Mouse (Mus musculus): ENCODE measurements around the gene Senp6.
"Not testable (repeated sequence)": the region's sequence is repeated elsewhere in the genome, so short reads cannot be mapped to it uniquely, and the experiment has no call there.

The Senp6 gene

GRCm38 (mm10) chr9:80074949-80075348 lies 8.2 kb downstream of the Senp6 start:
- in situ Hi-C loops (cut with MseI, MboI): no loop called here

GRCm38 (mm10) chr9:80080941-80081340 lies 14.2 kb downstream of the Senp6 start:
- in situ Hi-C loops (cut with MseI, MboI): no loop called here

- in situ Hi-C loops (cut with MseI, MboI): no loop called here
Measured at GRCm38 (mm10) chr9:80084429-80085092, 17.9 kb downstream of the Senp6 start.

GRCm38 (mm10) chr9:80085665-80086064 lies 19.0 kb downstream of the Senp6 start:
- in situ Hi-C loops (cut with MseI, MboI): no loop called here

GRCm38 (mm10) chr9:80086272-80086966 lies 19.7 kb downstream of the Senp6 start:
- in situ Hi-C loops (cut with MseI, MboI): not testable (repeated sequence)

GRCm38 (mm10) chr9:80089409-80089808 lies 22.7 kb downstream of the Senp6 start:
- in situ Hi-C loops (cut with MseI, MboI): no loop called here

- in situ Hi-C loops (cut with MseI, MboI): no loop called here
Measured at GRCm38 (mm10) chr9:80096325-80096724, 29.6 kb downstream of the Senp6 start.

- in situ Hi-C loops (cut with MseI, MboI): no loop called here
Measured at GRCm38 (mm10) chr9:80145992-80146587, 79.4 kb downstream of the Senp6 start.

- in situ Hi-C loops (cut with MseI, MboI): no loop called here
Measured at GRCm38 (mm10) chr9:80149594-80149993, 82.9 kb downstream of the Senp6 start.

GRCm38 (mm10) chr9:80155277-80155676 lies 88.6 kb downstream of the Senp6 start:
- in situ Hi-C loops (cut with MseI, MboI): no loop called here

GRCm38 (mm10) chr9:80156780-80157179 lies 90.1 kb downstream of the Senp6 start:
- in situ Hi-C loops (cut with MseI, MboI): no loop called here

- in situ Hi-C loops (cut with MseI, MboI): no loop called here
Measured at GRCm38 (mm10) chr9:80157840-80158465, 91.2 kb downstream of the Senp6 start.

- in situ Hi-C loops (cut with MseI, MboI): no loop called here
Measured at GRCm38 (mm10) chr9:80158937-80159336, 92.2 kb downstream of the Senp6 start.

- in situ Hi-C loops (cut with MseI, MboI): no loop called here
Measured at GRCm38 (mm10) chr9:80161451-80161850, 94.7 kb downstream of the Senp6 start.

- in situ Hi-C loops (cut with MseI, MboI): no loop called here
Measured at GRCm38 (mm10) chr9:80163126-80163723, 96.5 kb downstream of the Senp6 start.

- in situ Hi-C loops (cut with MseI, MboI): no loop called here
Measured at GRCm38 (mm10) chr9:80164191-80164590, 97.5 kb downstream of the Senp6 start.

- in situ Hi-C loops (cut with MseI, MboI): no loop called here
Measured at GRCm38 (mm10) chr9:80164611-80165474, 98.1 kb downstream of the Senp6 start, which contains the start of gene Myo6. Myo6 (plus strand) TSS chr9:80165031.

- in situ Hi-C loops (cut with MseI, MboI): no loop called here
Measured at GRCm38 (mm10) chr9:80165690-80166089, 99.0 kb downstream of the Senp6 start.

GRCm38 (mm10) chr9:80166425-80166824 lies 99.7 kb downstream of the Senp6 start:
- in situ Hi-C loops (cut with MseI, MboI): no loop called here

GRCm38 (mm10) chr9:80167089-80167488 lies 100.4 kb downstream of the Senp6 start:
- in situ Hi-C loops (cut with MseI, MboI): no loop called here

GRCm38 (mm10) chr9:80169551-80169950 lies 102.8 kb downstream of the Senp6 start:
- in situ Hi-C loops (cut with MseI, MboI): no loop called here

All from mouse trophoblast stem cell (cell line).